Mouse (Mus musculus) bone marrow, adult 2 months (tissue): ENCODE results near the gene 2900026A02Rik.

ENCODE experiments used
- CTCF ChIP-seq: fragments of 200-500 bp; IDR thresholded peaks from 2 replicates; pipeline ENCODE4 v1.5.1; 2011; ENCODE audit warnings: low read length, control low read depth; ENCODE audit not compliant: control insufficient read depth, insufficient read depth
- POLR2A ChIP-seq: fragments of 200-500 bp; IDR thresholded peaks from 2 replicates; pipeline ENCODE4 v1.6.1; 2011; ENCODE audit warnings: low read depth, mild to moderate bottlenecking, control low read depth, low read length, borderline replicate concordance; ENCODE audit not compliant: control insufficient read depth

- TF ChIP-seq POLR2A (no peak), CTCF (no peak)
Observed at GRCm38 (mm10) chr5:113123693-113124092, 97.3 kb downstream of the 2900026A02Rik start.
